Mouse (Mus musculus) CH12.LX (cell line): Measurements from ENCODE around the gene Fam19a5.

Source experiments
- BHLHE40 ChIP-seq: IDR thresholded peaks from 2 replicates; pipeline ENCODE4 v1.6.1; 2011; ENCODE audit warnings: mild to moderate bottlenecking, low read depth, low read length, improper control_type of control experiment
- CHD2 ChIP-seq: IDR thresholded peaks from 2 replicates; pipeline ENCODE4 v1.6.1; 2011; ENCODE audit warnings: low read length, improper control_type of control experiment
- CTCF ChIP-seq, 2 experiments: IDR thresholded peaks in 1 of 2; conservative IDR thresholded peaks in 1 of 2; 2 replicates each; pipeline ENCODE4 v1.5.1; 2011 to 2012; ENCODE audit warnings: low read depth in 2 of 2, low read length in 2 of 2, improper control_type of control experiment in 1 of 2, inconsistent platforms in 1 of 2, mild to moderate bottlenecking in 1 of 2, moderate library complexity in 1 of 2
- GABPA ChIP-seq: IDR thresholded peaks from 2 replicates; pipeline ENCODE4 v1.6.1; 2012; ENCODE audit warnings: low read depth, low read length, improper control_type of control experiment, inconsistent platforms; ENCODE audit not compliant: insufficient replicate concordance
- MEF2A ChIP-seq: IDR thresholded peaks from 2 replicates; pipeline ENCODE4 v1.6.1; 2014; ENCODE audit warnings: low read depth, mild to moderate bottlenecking, inconsistent platforms, low read length, improper control_type of control experiment, borderline replicate concordance
- MXI1 ChIP-seq: IDR thresholded peaks from 2 replicates; pipeline ENCODE4 v1.6.1; 2011; ENCODE audit warnings: mild to moderate bottlenecking, low read depth, low read length, improper control_type of control experiment
- PAX5 ChIP-seq: IDR thresholded peaks from 2 replicates; pipeline ENCODE4 v1.6.1; 2012; ENCODE audit warnings: low read length, inconsistent platforms, mixed read lengths
- POLR2A ChIP-seq: IDR thresholded peaks from 2 replicates; pipeline ENCODE4 v1.6.1; 2011; ENCODE audit warnings: low read depth, mild to moderate bottlenecking, improper control_type of control experiment, low read length
- RAD21 ChIP-seq: IDR thresholded peaks from 2 replicates; pipeline ENCODE4 v1.6.1; 2011; ENCODE audit warnings: low read depth, mild to moderate bottlenecking, low read length, improper control_type of control experiment, moderate library complexity
- RCOR1 ChIP-seq: conservative IDR thresholded peaks from 2 replicates; pipeline ENCODE4 v1.6.1; 2012; ENCODE audit warnings: low read depth, mild to moderate bottlenecking, inconsistent platforms, low read length, improper control_type of control experiment
- SIN3A ChIP-seq: IDR thresholded peaks from 2 replicates; pipeline ENCODE4 v1.6.1; 2012; ENCODE audit warnings: low read length, improper control_type of control experiment, inconsistent platforms
- TCF12 ChIP-seq: IDR thresholded peaks from 2 replicates; pipeline ENCODE4 v1.6.1; 2014; ENCODE audit warnings: low read depth, mild to moderate bottlenecking, inconsistent platforms, low read length, improper control_type of control experiment
- ZKSCAN1 ChIP-seq: IDR thresholded peaks from 2 replicates; pipeline ENCODE4 v1.6.1; 2012; ENCODE audit warnings: low read depth, inconsistent platforms, low read length, improper control_type of control experiment, borderline replicate concordance
- ZNF384 ChIP-seq: IDR thresholded peaks from 2 replicates; pipeline ENCODE4 v1.6.1; 2012; ENCODE audit warnings: low read depth, low read length, improper control_type of control experiment, inconsistent platforms

- TF ChIP-seq CTCF (conservative IDR thresholded peaks at IDR 0.05 in 1 of 2, IDR thresholded peaks at IDR 0.05 in 1 of 2; ENCODE audit: low read depth in 2 of 2, low read length in 2 of 2) (no peak), BHLHE40 (no peak), CHD2 (no peak), MEF2A (no peak), POLR2A (no peak), GABPA (no peak), RCOR1 (no peak), PAX5 (no peak), RAD21 (no peak), MXI1 (no peak), TCF12 (no peak), ZNF384 (no peak), ZKSCAN1 (no peak), SIN3A (no peak)
These were observed 36.8 kb upstream of the Fam19a5 start for GRCm38 (mm10) chr15:87507349-87507748.
